Mouse (Mus musculus): Measurements from ENCODE around the gene Krtap4-1. TPM values are rescaled to one million over a fixed set of nuclear protein-coding genes. Genes with fewer than 3 reads are reported as not detected.

Krtap4-1 gene
- total RNA-seq, 2 experiments from 2014 or later: not detected

DNA sequence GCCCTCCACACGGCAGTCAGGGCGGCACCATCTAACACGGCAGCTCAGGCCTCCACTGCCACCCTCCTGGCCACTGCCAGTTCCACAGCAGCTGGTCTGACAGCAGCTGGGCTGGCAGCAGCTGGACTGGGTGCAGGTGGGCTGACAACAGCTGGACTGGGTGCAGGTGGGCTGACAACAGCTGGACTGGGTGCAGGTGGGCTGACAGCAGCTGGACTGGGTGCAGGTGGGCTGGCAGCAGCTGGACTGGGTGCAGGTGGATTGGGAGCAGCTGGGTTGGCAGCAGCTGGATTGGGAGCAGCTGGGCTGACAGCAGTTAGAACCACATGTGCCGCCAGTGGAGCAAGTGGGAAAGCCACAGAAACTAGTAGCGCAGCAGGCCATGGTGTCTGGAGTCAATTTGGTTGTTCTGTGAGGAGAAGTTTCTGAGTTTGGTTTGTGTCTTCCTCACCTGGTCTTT lies 44.8 kb downstream of the Krtap4-1 start, which contains the start of gene Krtap1-4:
Gene Krtap1-4, minus strand, starts transcription at position 410 of the 460 bp plus-strand sequence.
- DNase-seq: no peak

DNA sequence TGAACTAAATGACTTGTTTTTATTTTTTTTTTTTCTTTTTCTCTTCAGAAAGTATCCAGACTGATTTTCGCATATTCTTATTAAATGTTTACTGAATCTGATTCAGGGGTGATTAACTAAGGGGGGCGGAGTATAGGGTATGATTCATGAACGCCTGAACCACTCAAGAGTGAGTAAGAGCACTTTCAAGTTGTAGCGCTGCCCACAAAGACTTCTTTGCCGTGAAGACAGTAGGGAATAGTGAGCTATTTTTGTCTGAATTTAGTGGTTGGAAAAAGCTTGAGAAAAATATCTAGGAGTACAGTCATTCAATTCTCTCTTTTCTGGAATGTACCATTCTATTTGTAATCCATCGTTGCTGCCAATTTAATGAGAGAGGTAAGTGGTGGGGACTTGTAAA lies 46.5 kb downstream of the Krtap4-1 start:
- DNase-seq: no peak

DNA sequence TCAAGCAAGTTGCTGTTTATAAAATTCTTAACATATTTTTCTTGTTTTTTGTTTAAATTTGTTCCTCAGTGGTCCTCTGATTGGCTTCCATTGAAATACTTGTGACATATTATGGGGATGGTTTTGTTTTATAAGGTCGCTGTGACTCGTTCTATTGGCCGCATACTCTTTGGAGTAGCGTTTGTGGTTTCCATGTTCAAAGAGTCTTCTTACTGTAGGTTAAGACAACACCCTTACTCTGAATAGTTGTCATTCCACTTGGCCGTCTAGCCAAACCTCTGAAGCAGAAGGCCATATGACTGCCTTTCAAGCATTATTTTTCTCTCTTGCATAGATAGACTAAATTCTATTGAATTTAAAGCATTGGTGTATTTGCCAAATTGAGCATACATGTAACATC lies 47.0 kb downstream of the Krtap4-1 start:
- no peak for DNase-seq

DNA sequence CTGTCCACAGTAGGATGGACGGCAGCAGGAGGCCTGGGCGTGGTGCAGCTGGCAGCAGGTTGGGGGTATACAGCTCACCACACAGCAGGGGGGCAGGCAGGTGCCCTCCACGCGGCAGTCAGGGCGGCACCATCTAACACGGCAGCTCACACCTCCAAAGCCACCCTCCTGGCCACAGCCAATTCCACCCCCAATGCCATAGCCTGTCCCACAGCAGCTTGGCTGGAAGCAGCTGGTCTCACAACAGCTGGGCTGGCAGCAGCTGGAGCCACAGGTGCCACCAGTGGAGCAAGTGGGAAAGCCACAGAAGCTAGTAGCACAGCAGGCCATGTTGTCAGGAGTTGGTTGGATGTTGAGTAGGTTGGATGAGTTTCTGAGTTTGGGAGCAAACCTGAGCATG lies 47.4 kb downstream of the Krtap4-1 start, which contains the start of gene Krtap1-5:
Gene Krtap1-5, minus strand, starts transcription at position 381 of the 400 bp plus-strand sequence.
- no peak for DNase-seq

Other genes starting within 250 kb of the Krtap4-1 start
- gene Krt10, start 238.9 kb downstream of the Krtap4-1 start, total RNA-seq (2021): 1 to 10 TPM; 7.0 to 8.2 TPM
- not detected for gene Krt12, start 206.0 kb downstream of the Krtap4-1 start, total RNA-seq (2021)
- 1 to 10 TPM; 1.8 to 2.3 TPM for gene Krt20, start 190.1 kb downstream of the Krtap4-1 start, total RNA-seq (2021)
- 10 to 100 TPM in 1 of 2 experiments, 1 to 10 TPM in 1; 4.4 to 12.8 TPM for gene Krt23, start 135.1 kb downstream of the Krtap4-1 start, total RNA-seq (2021)
- not detected for gene Krt39, start 106.9 kb downstream of the Krtap4-1 start, total RNA-seq (2021)
- not detected for gene Krt40, start 85.1 kb downstream of the Krtap4-1 start, total RNA-seq (2021)
- not detected for gene Krtap3-3, start 77.4 kb downstream of the Krtap4-1 start, total RNA-seq (2021)
- gene Krtap3-2, start 71.4 kb downstream of the Krtap4-1 start, total RNA-seq (2021): not detected
- gene Gm11939, start 68.8 kb downstream of the Krtap4-1 start, total RNA-seq (2021): not detected
- not detected for gene Krtap3-1, start 61.6 kb downstream of the Krtap4-1 start, total RNA-seq (2021)
- not detected for gene Krtap1-5, start 47.2 kb downstream of the Krtap4-1 start, total RNA-seq (2021)
- not detected for gene Krtap1-4, start 44.6 kb downstream of the Krtap4-1 start, total RNA-seq (2021)
- gene Krtap1-3, start 36.9 kb downstream of the Krtap4-1 start, total RNA-seq (2021): not detected
- not detected for gene Krtap9-3, start 30.1 kb downstream of the Krtap4-1 start, total RNA-seq (2021)
- not detected for gene Gm11938, start 24.9 kb downstream of the Krtap4-1 start, total RNA-seq (2021)
- not detected for gene Gm11937, start 18.0 kb downstream of the Krtap4-1 start, total RNA-seq (2021)
- not detected for gene Krtap2-4, start 13.4 kb downstream of the Krtap4-1 start, total RNA-seq (2021)
- not detected for gene Gm11562, start 7.8 kb downstream of the Krtap4-1 start, total RNA-seq (2021)
- gene Krtap4-2, start 6.8 kb upstream of the Krtap4-1 start, total RNA-seq (2021): not detected
- gene Krtap4-7, start 15.9 kb upstream of the Krtap4-1 start, total RNA-seq (2021): not detected
- not detected for gene Gm11555, start 22.0 kb upstream of the Krtap4-1 start, total RNA-seq (2021)
- gene Gm11563, start 30.7 kb upstream of the Krtap4-1 start, total RNA-seq (2021): not detected
- gene Krtap4-6, start 37.7 kb upstream of the Krtap4-1 start, total RNA-seq (2021): not detected
- gene Gm14190, start 62.5 kb upstream of the Krtap4-1 start, total RNA-seq (2021): not detected
- gene Gm14180, start 106.1 kb upstream of the Krtap4-1 start, total RNA-seq (2021): not detected
- not detected for gene Gm11595, start 144.7 kb upstream of the Krtap4-1 start, total RNA-seq (2021)
- not detected for gene Krtap4-8, start 152.5 kb upstream of the Krtap4-1 start, total RNA-seq (2021)
- gene Krtap4-9, start 157.0 kb upstream of the Krtap4-1 start, total RNA-seq (2021): not detected
- not detected for gene Gm11596, start 165.2 kb upstream of the Krtap4-1 start, total RNA-seq (2021)
- gene Gm11569, start 170.7 kb upstream of the Krtap4-1 start, total RNA-seq (2021): not detected
- gene Gm11554, start 176.2 kb upstream of the Krtap4-1 start, total RNA-seq (2021): not detected
- not detected for gene Krtap4-13, start 181.7 kb upstream of the Krtap4-1 start, total RNA-seq (2021)
- not detected for gene Gm11564, start 187.4 kb upstream of the Krtap4-1 start, total RNA-seq (2021)
- not detected for gene 2300003K06Rik, start 209.8 kb upstream of the Krtap4-1 start, total RNA-seq (2021)
- gene Krtap4-16, start 223.4 kb upstream of the Krtap4-1 start, total RNA-seq (2021): not detected
- gene Gm11568, start 229.7 kb upstream of the Krtap4-1 start, total RNA-seq (2021): not detected
- not detected for gene Gm11559, start 236.2 kb upstream of the Krtap4-1 start, total RNA-seq (2021)
- gene Krtap9-1, start 245.2 kb upstream of the Krtap4-1 start, total RNA-seq (2021): not detected

Data from adrenal gland, postnatal 10 days (tissue).